Mouse (Mus musculus): Measurements from ENCODE around the gene Il1rapl2.

DNA sequence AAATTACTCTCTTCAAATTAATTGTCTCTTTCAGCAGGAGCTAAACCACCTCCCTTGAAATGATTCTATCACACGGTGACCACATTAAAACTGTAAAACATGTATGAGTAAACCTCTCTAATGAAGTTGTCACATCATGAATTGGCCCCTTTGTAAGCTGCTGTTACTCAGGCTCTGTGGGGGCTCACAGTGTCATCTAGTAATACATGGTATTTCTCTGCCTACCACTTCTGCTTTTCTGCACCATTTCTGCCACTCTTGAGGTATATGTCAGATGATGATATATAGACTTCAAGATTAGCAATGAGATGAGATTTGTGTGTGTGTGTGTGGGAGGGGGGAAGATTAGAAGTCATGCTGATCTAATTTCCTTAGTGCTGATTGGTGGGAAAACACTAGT, 117.6 kb downstream of the Il1rapl2 start:
- TF ChIP-seq CHD2 (IDR thresholded peaks at IDR 0.05; ENCODE audit: low read depth, low read length), result no peak
- TF ChIP-seq HCFC1 (IDR thresholded peaks at IDR 0.05; ENCODE audit: borderline replicate concordance, insufficient read depth, low read length), result no peak

Measured in ES-E14 (cell line).